Mouse (Mus musculus): ENCODE results near the gene Ccdc136. TPM values are rescaled to one million over a fixed set of nuclear protein-coding genes. Genes with fewer than 3 reads are reported as not detected.

Gene Ccdc136
- 0.45 TPM for polyA plus RNA-seq (2014; fragmentation: Illumina TruSeq; extraction: RNeasy Lipid Tissue Mini Kit (QIAGEN cat#74804); ENCODE audit: low read depth, low replicate concordance)

GRCm38 (mm10) chr6:29395910-29396713 is at the start of gene Ccdc136:
Gene Ccdc136 (plus strand): TSS chr6:29396309.

DNA sequence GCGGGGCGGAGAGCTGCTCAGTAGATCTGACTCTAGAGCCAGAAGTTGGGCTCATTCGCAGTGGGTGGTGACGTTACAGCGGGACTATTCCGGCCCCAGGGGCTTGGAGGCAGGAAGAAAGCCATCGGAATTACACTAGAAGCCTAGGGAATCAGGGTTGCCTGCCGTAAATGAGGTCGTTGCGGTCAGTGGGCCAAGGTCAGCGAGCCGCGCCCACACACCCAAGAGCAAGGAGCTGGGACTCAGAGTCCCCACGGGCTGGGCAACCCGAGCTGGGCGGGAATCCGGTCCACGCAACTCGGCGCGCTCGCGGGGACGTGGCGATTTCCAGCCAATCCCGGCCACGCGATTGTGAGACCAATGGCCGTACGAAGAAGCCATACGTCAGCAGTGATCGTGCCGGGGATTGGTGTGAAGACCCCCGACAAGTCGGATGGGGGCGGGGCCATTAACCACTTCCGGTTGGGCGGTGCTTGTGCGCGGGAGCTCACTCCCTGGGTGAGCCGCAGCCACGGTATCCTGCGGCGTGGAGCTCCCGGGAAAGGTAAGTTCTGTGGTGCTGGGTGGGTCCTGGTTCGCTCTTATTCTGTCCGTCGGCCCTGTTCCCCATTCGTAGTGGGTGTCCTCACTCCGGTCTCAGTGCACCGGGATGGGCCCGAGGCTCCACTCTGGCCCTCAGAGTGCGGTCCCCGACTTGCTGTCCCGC is 48.3 kb upstream of the Ccdc136 start, which contains the start of gene Calu:
Gene Calu (plus strand): TSS at position 405 of the 706 bp plus-strand sequence.

GRCm38 (mm10) chr6:29388052-29388518 is 8.0 kb upstream of the Ccdc136 start, which contains the start of gene Opn1sw:
Gene Opn1sw (minus strand): TSS chr6:29388468.

DNA sequence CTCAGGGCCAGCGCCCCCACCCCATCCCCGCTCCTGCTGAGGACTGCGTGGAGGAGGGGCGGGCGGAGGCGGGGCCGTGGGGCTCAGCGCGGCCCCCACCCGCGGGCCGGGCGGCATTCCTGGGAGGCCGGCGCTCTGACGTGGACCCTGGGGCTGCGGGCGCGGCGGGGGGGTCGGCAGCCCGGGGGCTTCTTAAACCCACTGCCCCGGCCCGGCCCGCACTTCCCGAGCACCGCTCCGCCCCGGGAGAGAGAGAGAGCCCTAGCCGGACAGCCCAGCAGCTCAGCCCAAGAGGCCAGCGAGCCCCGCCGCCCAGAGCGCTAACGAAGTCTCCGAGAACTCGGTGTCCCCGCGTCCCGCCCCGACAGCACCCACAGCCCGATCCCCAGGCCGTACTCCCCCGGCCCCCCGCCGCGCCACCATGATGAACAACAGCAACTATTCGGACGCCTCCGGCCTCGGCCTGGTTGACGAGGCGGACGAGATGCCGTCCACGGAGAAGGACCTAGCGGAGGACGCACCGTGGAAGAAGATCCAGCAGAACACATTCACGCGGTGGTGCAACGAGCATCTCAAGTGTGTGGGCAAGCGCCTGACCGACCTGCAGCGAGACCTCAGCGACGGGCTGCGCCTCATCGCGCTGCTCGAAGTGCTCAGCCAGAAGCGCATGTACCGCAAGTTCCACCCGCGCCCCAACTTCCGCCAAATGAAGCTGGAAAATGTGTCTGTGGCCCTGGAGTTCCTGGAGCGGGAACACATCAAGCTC is 37.1 kb downstream of the Ccdc136 start, which contains the start of gene Flnc:
Gene Flnc (plus strand): TSS at position 219 of the 766 bp plus-strand sequence.

DNA sequence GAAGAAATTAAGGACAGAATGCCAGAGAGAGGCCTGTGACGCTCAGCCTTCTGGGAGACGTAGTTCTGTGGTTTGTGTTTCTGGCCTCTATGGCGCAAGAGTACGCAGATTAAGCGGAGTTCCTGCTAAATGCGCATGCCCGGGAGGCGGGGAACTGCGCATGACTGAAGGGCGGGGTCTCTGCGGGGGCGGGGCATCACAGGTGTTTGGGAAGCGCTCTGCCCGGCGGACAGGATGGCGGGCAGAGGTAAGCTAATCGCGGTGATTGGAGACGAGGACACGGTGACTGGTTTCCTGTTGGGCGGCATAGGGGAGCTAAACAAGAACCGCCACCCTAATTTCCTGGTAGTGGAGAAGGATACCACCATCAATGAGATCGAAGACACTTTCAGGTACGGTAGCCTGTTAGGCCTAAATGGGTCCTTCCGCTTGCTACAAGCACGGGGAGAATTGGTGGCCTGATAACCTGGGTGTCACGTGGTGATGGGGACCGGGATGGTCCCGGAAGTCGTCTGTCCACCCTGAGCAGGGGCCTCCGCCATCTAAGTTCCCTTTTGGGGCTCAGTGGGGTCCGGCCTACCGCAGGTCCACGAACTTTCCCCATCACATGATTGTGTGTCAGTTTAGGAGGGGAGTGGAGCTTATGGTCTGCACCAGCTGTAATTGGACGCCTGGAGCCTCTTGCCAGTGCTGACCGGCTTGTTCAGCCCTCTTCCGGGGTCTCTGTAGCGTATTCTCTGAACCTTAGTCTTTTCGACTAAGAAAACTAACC is 71.7 kb downstream of the Ccdc136 start, which contains the start of gene Atp6v1f:
Gene Atp6v1f (plus strand): TSS at position 136 of the 772 bp plus-strand sequence.

DNA sequence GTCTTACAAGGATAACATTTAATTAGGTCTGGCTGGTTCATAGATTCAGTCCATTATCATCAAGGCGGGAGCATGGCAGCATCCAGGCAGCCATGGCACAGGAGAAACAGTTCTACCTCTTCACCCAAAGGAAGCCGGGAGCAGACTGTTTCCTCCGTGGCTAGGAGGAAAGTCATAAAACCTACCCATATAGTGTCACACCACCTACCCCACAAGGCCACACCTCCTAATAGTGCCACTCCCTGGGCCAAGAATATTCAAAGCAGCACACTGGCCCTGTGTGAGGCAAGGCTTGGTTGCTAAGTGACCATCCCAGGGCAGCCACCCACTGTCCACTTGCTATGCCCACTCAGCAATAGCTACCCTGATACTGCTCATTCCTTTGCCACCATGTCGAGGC is 75.0 kb downstream of the Ccdc136 start, which contains the start of gene Atp6v1fnb:
Gene Atp6v1fnb (plus strand): TSS at position 301 of the 400 bp plus-strand sequence.

Other genes with a start within 250 kb of the Ccdc136 start
- 24.2 TPM for gene Rbm28, start 231.3 kb upstream of the Ccdc136 start, polyA plus RNA-seq (2014; fragmentation: Illumina TruSeq; extraction: RNeasy Lipid Tissue Mini Kit (QIAGEN cat#74804); ENCODE audit: low read depth, low replicate concordance)
- gene Prrt4, start 216.7 kb upstream of the Ccdc136 start, polyA plus RNA-seq (2014; fragmentation: Illumina TruSeq; extraction: RNeasy Lipid Tissue Mini Kit (QIAGEN cat#74804); ENCODE audit: low read depth, low replicate concordance): not detected
- 0.82 TPM for gene Impdh1, start 179.9 kb upstream of the Ccdc136 start, polyA plus RNA-seq (2014; fragmentation: Illumina TruSeq; extraction: RNeasy Lipid Tissue Mini Kit (QIAGEN cat#74804); ENCODE audit: low read depth, low replicate concordance)
- gene Hilpda, start 123.8 kb upstream of the Ccdc136 start, polyA plus RNA-seq (2014; fragmentation: Illumina TruSeq; extraction: RNeasy Lipid Tissue Mini Kit (QIAGEN cat#74804); ENCODE audit: low read depth, low replicate concordance): 2.6 TPM
- not detected for gene Fam71f2, start 116.7 kb upstream of the Ccdc136 start, polyA plus RNA-seq (2014; fragmentation: Illumina TruSeq; extraction: RNeasy Lipid Tissue Mini Kit (QIAGEN cat#74804); ENCODE audit: low read depth, low replicate concordance)
- gene Fam71f1, start 77.2 kb upstream of the Ccdc136 start, polyA plus RNA-seq (2014; fragmentation: Illumina TruSeq; extraction: RNeasy Lipid Tissue Mini Kit (QIAGEN cat#74804); ENCODE audit: low read depth, low replicate concordance): not detected
- 131 TPM for gene Calu, start 48.2 kb upstream of the Ccdc136 start, polyA plus RNA-seq (2014; fragmentation: Illumina TruSeq; extraction: RNeasy Lipid Tissue Mini Kit (QIAGEN cat#74804); ENCODE audit: low read depth, low replicate concordance)
- gene Opn1sw, start 7.8 kb upstream of the Ccdc136 start, polyA plus RNA-seq (2014; fragmentation: Illumina TruSeq; extraction: RNeasy Lipid Tissue Mini Kit (QIAGEN cat#74804); ENCODE audit: low read depth, low replicate concordance): not detected
- not detected for gene Flnc, start 36.9 kb downstream of the Ccdc136 start, polyA plus RNA-seq (2014; fragmentation: Illumina TruSeq; extraction: RNeasy Lipid Tissue Mini Kit (QIAGEN cat#74804); ENCODE audit: low read depth, low replicate concordance)
- 21.1 TPM for gene Atp6v1f, start 71.4 kb downstream of the Ccdc136 start, polyA plus RNA-seq (2014; fragmentation: Illumina TruSeq; extraction: RNeasy Lipid Tissue Mini Kit (QIAGEN cat#74804); ENCODE audit: low read depth, low replicate concordance)
- gene Atp6v1fnb, start 75.1 kb downstream of the Ccdc136 start, polyA plus RNA-seq (2014; fragmentation: Illumina TruSeq; extraction: RNeasy Lipid Tissue Mini Kit (QIAGEN cat#74804); ENCODE audit: low read depth, low replicate concordance): not detected
- gene Kcp, start 111.6 kb downstream of the Ccdc136 start, polyA plus RNA-seq (2014; fragmentation: Illumina TruSeq; extraction: RNeasy Lipid Tissue Mini Kit (QIAGEN cat#74804); ENCODE audit: low read depth, low replicate concordance): not detected
- 5.7 TPM for gene Irf5, start 130.3 kb downstream of the Ccdc136 start, polyA plus RNA-seq (2014; fragmentation: Illumina TruSeq; extraction: RNeasy Lipid Tissue Mini Kit (QIAGEN cat#74804); ENCODE audit: low read depth, low replicate concordance)
- 30.2 TPM for gene Tnpo3, start 213.6 kb downstream of the Ccdc136 start, polyA plus RNA-seq (2014; fragmentation: Illumina TruSeq; extraction: RNeasy Lipid Tissue Mini Kit (QIAGEN cat#74804); ENCODE audit: low read depth, low replicate concordance)